Mouse (Mus musculus) ES-E14 (cell line): ENCODE measurements around the gene St3gal4. TPM values are rescaled to one million over a fixed set of nuclear protein-coding genes. Genes with fewer than 3 reads are reported as not detected.

Experiments used
- DNase-seq: peaks from one replicate; pipeline ENCODE4 v3.0.0-alpha.2; 2013; ENCODE audit warnings: low read depth, low spot score
- H3K27ac ChIP-seq: 2 replicates; pipeline ENCODE4 v1.5.1; 2012; ENCODE audit warnings: low read depth, mild to moderate bottlenecking, low read length, moderate library complexity, mixed read lengths; ENCODE audit not compliant: poor library complexity, insufficient read depth, severe bottlenecking
- H3K36me3 ChIP-seq: 2 replicates; pipeline ENCODE4 v1.6.1; 2012; ENCODE audit warnings: mild to moderate bottlenecking, low read length, moderate library complexity, mixed read lengths; ENCODE audit not compliant: control insufficient read depth, poor library complexity, insufficient read depth, severe bottlenecking
- H3K4me1 ChIP-seq, 2 experiments: fragments of 150-350 bp in 1 of 2; sonication (generic) in 1 of 2; 2 replicates each; pipeline ENCODE4 v1.6.1; 2012; ENCODE audit warnings: low read length in 2 of 2, mild to moderate bottlenecking in 1 of 2, mixed read lengths in 1 of 2; ENCODE audit not compliant: control insufficient read depth in 2 of 2, insufficient read depth in 2 of 2, poor library complexity in 1 of 2
- H3K4me3 ChIP-seq, 2 experiments: fragments of 150-350 bp in 1 of 2; sonication (generic) in 1 of 2; 2 replicates each; pipeline ENCODE4 v1.5.1; 2012; ENCODE audit warnings: low read length in 2 of 2, low read depth in 1 of 2, mild to moderate bottlenecking in 1 of 2, mixed read lengths in 1 of 2; ENCODE audit not compliant: insufficient read depth in 1 of 2, poor library complexity in 1 of 2, severe bottlenecking in 1 of 2
- H3K9ac ChIP-seq: 2 replicates; pipeline ENCODE4 v1.6.1; 2012; ENCODE audit warnings: low read depth, mild to moderate bottlenecking, low read length, mixed read lengths; ENCODE audit not compliant: poor library complexity, insufficient read depth, severe bottlenecking
- H3K9me3 ChIP-seq: fragments of 150-350 bp; sonication (generic); 2 replicates; pipeline ENCODE4 v1.6.1; 2012; ENCODE audit warnings: low read depth, mild to moderate bottlenecking, low read length; ENCODE audit not compliant: control insufficient read depth, insufficient read depth
- CHD2 ChIP-seq: IDR thresholded peaks from 2 replicates; pipeline ENCODE4 v1.6.1; 2014; ENCODE audit warnings: mild to moderate bottlenecking, low read depth, low read length, inconsistent platforms
- HCFC1 ChIP-seq: IDR thresholded peaks from 2 replicates; pipeline ENCODE4 v1.6.1; 2012; ENCODE audit warnings: low read length, inconsistent platforms, borderline replicate concordance; ENCODE audit not compliant: insufficient read depth
- MAFK ChIP-seq: IDR thresholded peaks from 2 replicates; pipeline ENCODE4 v1.6.1; 2014; ENCODE audit warnings: mild to moderate bottlenecking, low read depth, low read length, inconsistent platforms; ENCODE audit not compliant: insufficient read depth
- ZC3H11A ChIP-seq: IDR thresholded peaks from 2 replicates; pipeline ENCODE4 v1.6.1; 2012; ENCODE audit warnings: low read depth, mild to moderate bottlenecking, inconsistent platforms, low read length, borderline replicate concordance
- ZNF384 ChIP-seq: IDR thresholded peaks from 2 replicates; pipeline ENCODE4 v1.6.1; 2012; ENCODE audit warnings: low read depth, low read length, inconsistent platforms
- in situ Hi-C, 2 experiments: fragments of 600-800 bp; cut with MboI; formaldehyde crosslinking; loops; one replicate each; pipeline ENCODE4 v1.15.1; 2025; ENCODE audit warnings: low sequenced_read_pairs in 2 of 2, inconsistent platforms in 1 of 2; ENCODE audit not compliant: unreplicated experiment in 2 of 2
- total RNA-seq: library from RNA; depleted of rRNA; stranded (reverse); fragments of 300-350 nt; gene quantifications from 2 replicates; pipeline ENCODE4 v1.2.3, GENCODE M21; 2012

The St3gal4 gene
- total RNA-seq, 1 experiment, result 9.7 TPM

DNA sequence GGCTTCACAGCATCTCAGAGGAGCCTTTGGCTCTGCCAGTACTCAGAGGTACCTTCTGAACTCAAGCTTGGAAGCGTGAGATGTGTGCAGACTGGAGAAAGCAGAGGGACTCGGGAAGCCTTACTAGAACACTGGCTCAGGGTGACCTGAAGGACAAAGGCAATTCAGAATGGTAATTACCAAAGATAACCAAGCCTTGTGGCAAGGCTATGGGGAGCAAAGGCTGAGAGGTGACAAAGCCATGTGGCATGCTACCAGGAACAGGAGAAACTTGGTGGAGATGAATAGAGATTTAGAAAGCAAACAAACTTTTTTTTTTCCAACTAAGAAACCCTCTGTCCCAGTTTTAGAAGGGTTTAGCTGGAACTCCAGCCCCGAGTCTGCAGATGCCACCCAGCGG, 8.5 kb downstream of the St3gal4 start:
- no peak overlapping the region for H3K9ac ChIP-seq
- no peaks in the 10 kb centered on the region for H3K9me3 ChIP-seq
- DNase-seq, result no peak
- no peaks in the 10 kb centered on the region for H3K36me3 ChIP-seq
- no peak overlapping the region for H3K27ac ChIP-seq
- no peak for TF ChIP-seq MAFK
- no peak for TF ChIP-seq ZNF384
- no peak for TF ChIP-seq ZC3H11A
- TF ChIP-seq HCFC1, result no peak
- no peak for TF ChIP-seq CHD2
- in situ Hi-C loops, result no loop called here
- peaks cover 6 to 16% of the 10 kb centered on the region in 2 experiments; a peak in 3 of 4 replicates for H3K4me1 ChIP-seq
- no peak overlapping the region for H3K4me3 ChIP-seq

DNA sequence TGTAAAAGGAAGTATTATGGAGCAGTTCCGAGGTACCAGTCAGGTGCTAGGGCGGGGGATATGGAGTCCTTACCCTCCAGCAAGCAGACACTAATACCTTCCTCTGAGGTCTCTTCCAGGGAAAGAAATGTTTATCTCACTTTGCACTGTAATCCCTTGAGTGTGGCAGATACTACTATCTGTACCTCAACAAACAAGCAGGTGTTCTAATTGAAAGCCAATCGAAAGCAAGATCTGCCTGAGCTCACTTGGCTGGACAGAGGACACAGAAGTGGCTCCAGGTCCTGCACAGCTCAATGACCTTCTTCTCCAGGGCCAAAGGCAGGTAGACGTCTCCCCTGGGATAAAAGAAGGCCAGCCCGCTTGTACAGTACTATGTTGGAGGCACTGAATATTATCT, 9.0 kb downstream of the St3gal4 start:
- no peaks in the 10 kb centered on the region for H3K36me3 ChIP-seq
- DNase-seq, result no peak
- TF ChIP-seq MAFK, result no peak
- no peak for TF ChIP-seq ZC3H11A
- no peak for TF ChIP-seq HCFC1
- no peak for TF ChIP-seq ZNF384
- no peak for TF ChIP-seq CHD2
- H3K27ac ChIP-seq, result no peak overlapping the region
- H3K4me1 ChIP-seq, result peaks cover 6 to 16% of the 10 kb centered on the region in 2 experiments; a peak in 3 of 4 replicates
- H3K9me3 ChIP-seq, result no peaks in the 10 kb centered on the region
- in situ Hi-C loops, result no loop called here
- H3K4me3 ChIP-seq, result no peak overlapping the region
- no peak overlapping the region for H3K9ac ChIP-seq

DNA sequence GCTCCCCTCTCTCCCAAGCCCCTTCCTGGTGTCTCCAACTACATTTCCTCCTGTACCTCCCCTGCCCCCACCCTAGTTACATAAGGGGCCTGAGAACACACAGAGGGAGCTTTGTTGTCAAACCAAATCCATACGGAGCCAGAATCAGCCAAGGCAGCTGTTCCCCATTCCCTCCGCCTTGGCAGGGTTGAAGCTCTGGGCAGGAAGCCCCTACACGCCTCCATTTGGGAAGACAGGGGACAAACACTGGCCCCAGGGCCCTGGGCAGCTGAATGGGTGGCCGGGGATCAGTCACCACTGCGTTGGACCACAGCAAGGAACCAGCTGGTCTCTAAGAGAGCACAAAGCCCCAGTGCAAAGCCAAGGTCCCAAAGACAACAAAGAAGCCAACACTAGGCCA, 10.2 kb downstream of the St3gal4 start:
- Histone ChIP-seq H3K4me1 (peaks cover 6 to 16% of the 10 kb centered on the region in 2 experiments; a peak in 3 of 4 replicates), H3K9ac (no peak overlapping the region), H3K9me3 (no peaks in the 10 kb centered on the region), H3K36me3 (no peaks in the 10 kb centered on the region), H3K27ac (no peak overlapping the region), H3K4me3 (no peak overlapping the region)
- DNase-seq, result no peak
- in situ Hi-C loops, result no loop called here
- TF ChIP-seq ZNF384, result no peak
- no peak for TF ChIP-seq ZC3H11A
- TF ChIP-seq HCFC1, result no peak
- TF ChIP-seq CHD2, result no peak
- TF ChIP-seq MAFK, result no peak

DNA sequence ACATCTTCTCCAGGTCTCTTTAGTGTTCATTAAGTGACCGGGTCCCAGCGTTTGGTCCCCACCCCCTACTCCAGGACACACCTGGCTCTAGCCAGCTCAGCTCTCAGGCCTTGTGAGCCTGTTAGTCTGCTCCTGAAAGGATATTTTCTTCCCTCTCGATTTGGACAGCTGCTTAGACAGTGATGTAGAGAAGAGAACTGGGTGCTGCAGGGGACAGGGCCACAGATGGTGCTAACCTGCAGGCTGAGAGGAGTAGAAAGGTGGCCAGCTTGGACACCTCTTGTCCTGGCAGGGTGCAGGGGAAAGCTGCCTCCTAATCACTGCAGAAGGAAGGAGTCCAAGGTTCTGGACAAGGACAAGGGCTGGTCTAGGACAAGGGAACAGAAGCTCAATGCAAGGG, 11.0 kb downstream of the St3gal4 start:
- TF ChIP-seq ZC3H11A (no peak), HCFC1 (no peak), ZNF384 (no peak), MAFK (no peak), CHD2 (no peak)
- peaks cover 6 to 16% of the 10 kb centered on the region in 2 experiments; a peak in 3 of 4 replicates for H3K4me1 ChIP-seq
- in situ Hi-C loops, result no loop called here
- H3K36me3 ChIP-seq, result no peaks in the 10 kb centered on the region
- H3K4me3 ChIP-seq, result no peak overlapping the region
- no peaks in the 10 kb centered on the region for H3K9me3 ChIP-seq
- no peak overlapping the region for H3K27ac ChIP-seq
- DNase-seq, result no peak
- H3K9ac ChIP-seq, result no peak overlapping the region

DNA sequence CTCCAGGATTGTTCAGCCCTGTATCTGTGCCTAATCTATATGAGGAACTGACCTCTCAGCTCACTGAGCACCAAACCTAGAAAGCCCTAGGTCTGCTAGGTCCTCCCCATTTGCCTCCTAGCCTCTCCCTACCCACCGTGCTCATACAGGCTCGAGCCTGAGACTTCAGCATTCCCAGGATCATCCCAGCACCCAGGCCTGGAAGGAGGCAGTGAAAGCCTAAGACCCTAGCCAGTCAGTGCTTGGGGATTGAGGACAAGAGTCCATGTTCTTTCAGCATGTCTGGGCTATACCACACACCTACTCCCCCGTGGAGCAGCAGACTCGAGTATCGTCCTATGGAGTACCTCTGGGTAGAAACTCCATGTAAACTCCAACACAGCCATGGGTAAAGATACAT, 11.7 kb downstream of the St3gal4 start:
- Histone ChIP-seq H3K4me3 (no peak overlapping the region), H3K9me3 (no peaks in the 10 kb centered on the region), H3K36me3 (no peaks in the 10 kb centered on the region), H3K4me1 (peaks cover 6 to 14% of the 10 kb centered on the region in 2 experiments; a peak in 3 of 4 replicates), H3K9ac (no peak overlapping the region), H3K27ac (no peak overlapping the region)
- no peak for DNase-seq
- in situ Hi-C loops, result no loop called here
- TF ChIP-seq ZC3H11A, result no peak
- no peak for TF ChIP-seq ZNF384
- TF ChIP-seq CHD2, result no peak
- TF ChIP-seq HCFC1, result no peak
- TF ChIP-seq MAFK, result no peak
